Mouse (Mus musculus) thymus, adult 2 months (tissue): Measurements from ENCODE around the gene Fndc3b. TPM values are rescaled to one million over a fixed set of nuclear protein-coding genes. Genes with fewer than 3 reads are reported as not detected.

Source experiments
- DNase-seq: peaks from one replicate; pipeline ENCODE4 v3.0.0; 2021
- H3K27ac ChIP-seq: fragments of 200-500 bp; 2 replicates; pipeline ENCODE4 v1.5.1; 2012; ENCODE audit warnings: low read length, control low read depth; ENCODE audit not compliant: control insufficient read depth, insufficient read depth
- H3K27me3 ChIP-seq: fragments of 200-500 bp; 2 replicates; pipeline ENCODE4 v1.6.1; 2012; ENCODE audit warnings: mild to moderate bottlenecking, low read length, moderate library complexity, mixed read lengths; ENCODE audit not compliant: control insufficient read depth, insufficient read depth
- H3K36me3 ChIP-seq: fragments of 200-500 bp; 2 replicates; pipeline ENCODE4 v1.6.1; 2012; ENCODE audit warnings: mild to moderate bottlenecking, low read length, moderate library complexity; ENCODE audit not compliant: control insufficient read depth, insufficient read depth
- H3K4me1 ChIP-seq: fragments of 200-500 bp; replicated peaks from 2 replicates; pipeline ENCODE4 v1.6.1; 2012; ENCODE audit warnings: low read length; ENCODE audit not compliant: control insufficient read depth, insufficient read depth
- H3K4me3 ChIP-seq: fragments of 200-500 bp; 2 replicates; pipeline ENCODE4 v1.5.1; 2012; ENCODE audit warnings: mild to moderate bottlenecking, low read length, control low read depth, moderate library complexity; ENCODE audit not compliant: control insufficient read depth, insufficient read depth
- CTCF ChIP-seq: fragments of 200-500 bp; IDR thresholded peaks from 2 replicates; pipeline ENCODE4 v1.5.1; 2012; ENCODE audit warnings: mild to moderate bottlenecking, control low read depth, low read length, moderate library complexity, borderline replicate concordance; ENCODE audit not compliant: control insufficient read depth, poor library complexity, insufficient read depth; ENCODE audit errors: extremely low read depth
- POLR2A ChIP-seq: fragments of 200-500 bp; IDR thresholded peaks from 2 replicates; pipeline ENCODE4 v1.6.1; 2012; ENCODE audit warnings: mild to moderate bottlenecking, low read length, control low read depth, moderate library complexity; ENCODE audit not compliant: control insufficient read depth, poor library complexity, insufficient read depth; ENCODE audit errors: extremely low read depth
- WGBS: fragments of 180-500 bp; shearing (Covaris S2); methylation state at CpG from one replicate; pipeline ENCODE4 v1.1.7; 2018; 5-methylcytosine and 5-hydroxymethylcytosine counted together
- polyA plus RNA-seq: library from polyadenylated mRNA; depleted of rRNA; stranded (reverse); fragments of >200 nt; gene quantifications from 2 replicates; pipeline ENCODE4 v1.2.3, GENCODE M21; 2012; rRNA removed

Fndc3b gene
- polyA plus RNA-seq, 1 experiment = 4.7 TPM

- TF ChIP-seq CTCF = no peak
- no peak for TF ChIP-seq POLR2A
- DNase-seq = no peak
- H3K4me1 ChIP-seq = no peaks in the 10 kb centered on the region
- no peaks in the 10 kb centered on the region for H3K36me3 ChIP-seq
- no peaks in the 10 kb centered on the region; the same call in 1 of the 2 replicates for H3K27me3 ChIP-seq
- 77% methylated on average over 4 of the region's 4 CpGs for WGBS
- H3K27ac ChIP-seq = no peak overlapping the region
- no peak overlapping the region for H3K4me3 ChIP-seq
Measured at GRCm38 (mm10) chr3:27377935-27378334, 333.2 kb downstream of the Fndc3b start.

- H3K27ac ChIP-seq = no peak overlapping the region
- TF ChIP-seq CTCF (no peak), POLR2A (no peak)
- peaks cover 5% of the 10 kb centered on the region; the same call in 1 of the 2 replicates for H3K27me3 ChIP-seq
- 60% methylated on average over 9 of the region's 9 CpGs for WGBS
- no peaks in the 10 kb centered on the region for H3K36me3 ChIP-seq
- no peak overlapping the region for H3K4me3 ChIP-seq
- H3K4me1 ChIP-seq = no peaks in the 10 kb centered on the region; the same call in 1 of the 2 replicates
- no peak for DNase-seq
Measured at GRCm38 (mm10) chr3:27374396-27374795, 336.7 kb downstream of the Fndc3b start.

GRCm38 (mm10) chr3:27371725-27372650 lies 339.1 kb downstream of the Fndc3b start:
- WGBS = 5% methylated on average over 77 of the region's 77 CpGs
- TF ChIP-seq POLR2A (no peak), CTCF (no peak)
- H3K4me3 ChIP-seq = no peak overlapping the region

GRCm38 (mm10) chr3:27371276-27371621 lies 339.9 kb downstream of the Fndc3b start, which contains the start of gene Ghsr:
Ghsr (plus strand) TSS chr3:27371351.
- TF ChIP-seq CTCF (no peak), POLR2A (no peak)
- H3K36me3 ChIP-seq = no peaks in the 10 kb centered on the region
- H3K27ac ChIP-seq = no peak within 1 kb of the TSS
- H3K4me3 ChIP-seq = no peak within 1 kb of the TSS
- peaks cover 5% of the 10 kb centered on the region; the same call in 1 of the 2 replicates for H3K27me3 ChIP-seq
- no peak for DNase-seq
- 6% methylated on average over 19 of the region's 19 CpGs for WGBS
- no peaks in the 10 kb centered on the region; the same call in 1 of the 2 replicates for H3K4me1 ChIP-seq

More at GRCm38 (mm10) chr3:27371725-27372650, 339.1 kb downstream of the Fndc3b start:
- H3K4me1 ChIP-seq = no peaks in the 10 kb centered on the region; the same call in 1 of the 2 replicates
- H3K36me3 ChIP-seq = no peaks in the 10 kb centered on the region
- peaks cover 5% of the 10 kb centered on the region; the same call in 1 of the 2 replicates for H3K27me3 ChIP-seq
- no peak for DNase-seq
- H3K27ac ChIP-seq = no peak overlapping the region

- no peak for DNase-seq
- no peak overlapping the region for H3K4me3 ChIP-seq
- 11% methylated on average over 20 of the region's 20 CpGs for WGBS
- H3K27me3 ChIP-seq = peaks cover 5% of the 10 kb centered on the region; the same call in 1 of the 2 replicates
- H3K4me1 ChIP-seq = no peaks in the 10 kb centered on the region; the same call in 1 of the 2 replicates
- no peaks in the 10 kb centered on the region for H3K36me3 ChIP-seq
- no peak overlapping the region for H3K27ac ChIP-seq
- TF ChIP-seq POLR2A (no peak), CTCF (no peak)
Measured at GRCm38 (mm10) chr3:27370582-27371275, 340.4 kb downstream of the Fndc3b start.

- Histone ChIP-seq H3K27me3 (peaks cover 5% of the 10 kb centered on the region; the same call in 1 of the 2 replicates), H3K4me1 (no peaks in the 10 kb centered on the region; the same call in 1 of the 2 replicates), H3K4me3 (no peak overlapping the region), H3K27ac (no peak overlapping the region), H3K36me3 (no peaks in the 10 kb centered on the region)
- 10% methylated on average over 10 of the region's 10 CpGs for WGBS
- peak; percentile 39 for DNase-seq
- no peak for TF ChIP-seq POLR2A
- TF ChIP-seq CTCF = no peak
Measured at GRCm38 (mm10) chr3:27370125-27370524, 341.0 kb downstream of the Fndc3b start.

Other genes starting within 250 kb of the Fndc3b start
- 1.5 and 1.8 TPM in 2 replicates for gene Tmem212, start 185.1 kb upstream of the Fndc3b start, polyA plus RNA-seq
- 2.4 and 3.2 TPM in 2 replicates for gene Pld1, start 227.4 kb upstream of the Fndc3b start, polyA plus RNA-seq